Mouse (Mus musculus): ENCODE measurements around the gene Irx2.

Irx2 gene

GRCm38 (mm10) chr13:72628462-72628916, at the start of gene Irx2:
Gene Irx2 (plus strand): TSS chr13:72628820.
- DNase-seq, result peak; percentile 28

- no peak for DNase-seq
Measured at GRCm38 (mm10) chr13:72581276-72581675, 47.3 kb upstream of the Irx2 start.

GRCm38 (mm10) chr13:72592526-72592925, 36.1 kb upstream of the Irx2 start:
- DNase-seq, result no peak

GRCm38 (mm10) chr13:72593310-72593709, 35.3 kb upstream of the Irx2 start:
- no peak for DNase-seq

GRCm38 (mm10) chr13:72593710-72594111, 34.9 kb upstream of the Irx2 start:
- DNase-seq, result no peak

- DNase-seq, result no peak
Measured at GRCm38 (mm10) chr13:72599254-72599653, 29.4 kb upstream of the Irx2 start.

- no peak for DNase-seq
Measured at GRCm38 (mm10) chr13:72608706-72609105, 19.9 kb upstream of the Irx2 start.

- no peak for DNase-seq
Measured at GRCm38 (mm10) chr13:72610277-72610676, 18.3 kb upstream of the Irx2 start.

- DNase-seq, result no peak
Measured at GRCm38 (mm10) chr13:72623926-72624846, 4.4 kb upstream of the Irx2 start.

GRCm38 (mm10) chr13:72624847-72625170, 3.8 kb upstream of the Irx2 start:
- DNase-seq, result no peak

GRCm38 (mm10) chr13:72625236-72625950, 3.2 kb upstream of the Irx2 start:
- no peak for DNase-seq

GRCm38 (mm10) chr13:72627391-72628321, 964 bp upstream of the Irx2 start:
- no peak for DNase-seq

- DNase-seq, result no peak
Measured at GRCm38 (mm10) chr13:72628935-72629631, 463 bp downstream of the Irx2 start.

GRCm38 (mm10) chr13:72629806-72630205, 1.2 kb downstream of the Irx2 start:
- no peak for DNase-seq

GRCm38 (mm10) chr13:72630501-72631372, 2.1 kb downstream of the Irx2 start:
- no peak for DNase-seq

- no peak for DNase-seq
Measured at GRCm38 (mm10) chr13:72631373-72632021, 2.9 kb downstream of the Irx2 start.

GRCm38 (mm10) chr13:72632361-72632760, 3.7 kb downstream of the Irx2 start:
- DNase-seq, result no peak

GRCm38 (mm10) chr13:72633097-72633496, 4.5 kb downstream of the Irx2 start:
- no peak for DNase-seq

- DNase-seq, result no peak
Measured at GRCm38 (mm10) chr13:72634752-72635315, 6.2 kb downstream of the Irx2 start.

- no peak for DNase-seq
Measured at GRCm38 (mm10) chr13:72636331-72636851, 7.8 kb downstream of the Irx2 start.

All from cerebellum, adult 8-10 months (tissue).